Mouse (Mus musculus) skeletal muscle tissue, postnatal 0 days (tissue): ENCODE data around the gene Vma21-ps. TPM values are rescaled to one million over a fixed set of nuclear protein-coding genes. Genes with fewer than 3 reads are reported as not detected.

Source experiments
- polyA plus RNA-seq: library from polyadenylated mRNA; unstranded; fragments of >200 nt; fragmentation: Nextera tagmentation; extraction: Ambion mirVana; gene quantifications from 2 replicates; pipeline ENCODE4 v1.2.1, GENCODE M21; 2015

Gene Vma21-ps
- polyA plus RNA-seq, result not detected in 2 replicates

DNA sequence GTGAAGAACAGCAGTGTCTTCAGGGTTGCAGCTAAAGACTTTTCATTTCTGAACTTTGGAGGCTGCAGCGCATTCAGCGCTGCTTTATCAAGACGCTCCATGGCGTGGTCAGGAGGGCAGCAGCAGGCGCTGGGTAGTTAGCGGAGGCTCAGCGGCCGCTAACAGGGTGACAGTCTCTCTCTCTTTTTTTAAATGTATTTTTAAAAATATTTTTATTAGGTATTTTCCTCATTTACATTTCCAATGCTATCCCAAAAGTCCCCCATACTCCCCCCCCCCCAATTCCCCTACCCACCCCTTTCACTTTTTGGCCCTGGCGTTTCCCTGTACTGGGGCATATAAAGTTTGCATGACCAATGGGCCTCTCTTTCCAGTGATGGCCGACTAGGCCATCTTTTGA is at the start of gene Vma21-ps:
Vma21-ps (minus strand) TSS at position 101 of the 400 bp plus-strand sequence.

Other genes starting within 250 kb of the Vma21-ps start
- gene Smc2, start 58.0 kb downstream of the Vma21-ps start, polyA plus RNA-seq, result 39.6 and 47.7 TPM in 2 replicates
- gene Toporsl, start 99.0 kb upstream of the Vma21-ps start, polyA plus RNA-seq, result not detected in 2 replicates